Mouse (Mus musculus) thymus, adult 2 months (tissue): ENCODE results near the gene Bmt2.

ENCODE experiments used
- CTCF ChIP-seq: fragments of 200-500 bp; IDR thresholded peaks from 2 replicates; pipeline ENCODE4 v1.5.1; 2012; ENCODE audit warnings: mild to moderate bottlenecking, control low read depth, low read length, moderate library complexity, borderline replicate concordance; ENCODE audit not compliant: control insufficient read depth, poor library complexity, insufficient read depth; ENCODE audit errors: extremely low read depth
- POLR2A ChIP-seq: fragments of 200-500 bp; IDR thresholded peaks from 2 replicates; pipeline ENCODE4 v1.6.1; 2012; ENCODE audit warnings: mild to moderate bottlenecking, low read length, control low read depth, moderate library complexity; ENCODE audit not compliant: control insufficient read depth, poor library complexity, insufficient read depth; ENCODE audit errors: extremely low read depth

DNA sequence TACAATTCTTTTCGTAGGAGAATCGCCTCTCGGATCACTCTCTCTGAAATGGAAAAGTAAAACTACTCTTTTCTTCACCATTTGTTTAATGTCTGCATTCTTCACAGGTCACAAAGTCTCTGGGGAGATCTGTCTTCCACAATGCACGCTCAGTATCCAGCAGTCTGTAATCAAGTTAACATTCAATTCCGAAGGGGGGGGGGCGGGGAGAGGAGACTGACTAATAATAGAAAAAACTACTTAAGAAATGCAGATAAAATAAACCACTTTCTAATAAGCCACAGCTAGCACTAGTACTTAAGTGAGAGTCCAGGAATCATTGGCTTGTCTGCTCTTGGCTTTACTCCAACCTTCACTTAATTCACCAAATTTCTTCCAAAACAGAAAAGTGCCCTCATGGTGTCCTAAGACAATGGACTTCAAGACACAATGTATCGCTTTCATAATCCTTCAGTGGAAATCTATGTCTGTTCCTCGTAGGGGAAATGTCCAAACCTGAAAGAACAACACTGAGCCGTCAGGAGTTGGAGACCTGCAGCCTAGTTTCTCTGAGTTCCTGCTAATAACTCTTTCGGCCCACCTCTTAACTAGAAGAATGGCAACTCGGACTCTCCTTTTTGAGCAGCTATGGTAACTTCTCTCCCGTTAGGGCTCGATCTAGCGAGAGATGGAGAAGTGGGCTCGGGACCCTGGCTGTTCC lies 70.7 kb downstream of the Bmt2 start:
- TF ChIP-seq CTCF (no peak), POLR2A (no peak)
